Mouse (Mus musculus) thymus, adult 2 months (tissue): ENCODE measurements around the gene Casp14. TPM values are rescaled to one million over a fixed set of nuclear protein-coding genes. Genes with fewer than 3 reads are reported as not detected.
"Not testable (repeated sequence)": the region's sequence is repeated elsewhere in the genome, so short reads cannot be mapped to it uniquely, and the experiment has no call there.

Experiments
- DNase-seq: peaks from one replicate; pipeline ENCODE4 v3.0.0; 2021
- H3K27ac ChIP-seq: fragments of 200-500 bp; 2 replicates; pipeline ENCODE4 v1.5.1; 2012; ENCODE audit warnings: low read length, control low read depth; ENCODE audit not compliant: control insufficient read depth, insufficient read depth
- H3K27me3 ChIP-seq: fragments of 200-500 bp; 2 replicates; pipeline ENCODE4 v1.6.1; 2012; ENCODE audit warnings: mild to moderate bottlenecking, low read length, moderate library complexity, mixed read lengths; ENCODE audit not compliant: control insufficient read depth, insufficient read depth
- H3K36me3 ChIP-seq: fragments of 200-500 bp; 2 replicates; pipeline ENCODE4 v1.6.1; 2012; ENCODE audit warnings: mild to moderate bottlenecking, low read length, moderate library complexity; ENCODE audit not compliant: control insufficient read depth, insufficient read depth
- H3K4me1 ChIP-seq: fragments of 200-500 bp; replicated peaks from 2 replicates; pipeline ENCODE4 v1.6.1; 2012; ENCODE audit warnings: low read length; ENCODE audit not compliant: control insufficient read depth, insufficient read depth
- H3K4me3 ChIP-seq: fragments of 200-500 bp; 2 replicates; pipeline ENCODE4 v1.5.1; 2012; ENCODE audit warnings: mild to moderate bottlenecking, low read length, control low read depth, moderate library complexity; ENCODE audit not compliant: control insufficient read depth, insufficient read depth
- CTCF ChIP-seq: fragments of 200-500 bp; IDR thresholded peaks from 2 replicates; pipeline ENCODE4 v1.5.1; 2012; ENCODE audit warnings: mild to moderate bottlenecking, control low read depth, low read length, moderate library complexity, borderline replicate concordance; ENCODE audit not compliant: control insufficient read depth, poor library complexity, insufficient read depth; ENCODE audit errors: extremely low read depth
- POLR2A ChIP-seq: fragments of 200-500 bp; IDR thresholded peaks from 2 replicates; pipeline ENCODE4 v1.6.1; 2012; ENCODE audit warnings: mild to moderate bottlenecking, low read length, control low read depth, moderate library complexity; ENCODE audit not compliant: control insufficient read depth, poor library complexity, insufficient read depth; ENCODE audit errors: extremely low read depth
- WGBS: fragments of 180-500 bp; shearing (Covaris S2); methylation state at CpG from one replicate; pipeline ENCODE4 v1.1.7; 2018; 5-methylcytosine and 5-hydroxymethylcytosine counted together
- polyA plus RNA-seq: library from polyadenylated mRNA; depleted of rRNA; stranded (reverse); fragments of >200 nt; gene quantifications from 2 replicates; pipeline ENCODE4 v1.2.3, GENCODE M21; 2012; rRNA removed

Casp14 gene
- polyA plus RNA-seq, 1 experiment, result 0.24 TPM

GRCm38 (mm10) chr10:78689973-78690372 is 28.1 kb downstream of the Casp14 start:
- WGBS, result 94% methylated on average over 6 of the region's 6 CpGs
- TF ChIP-seq CTCF (no peak), POLR2A (no peak)

GRCm38 (mm10) chr10:78686995-78687577 is 31.0 kb downstream of the Casp14 start:
- no peak overlapping the region for H3K27ac ChIP-seq
- no peaks in the 10 kb centered on the region for H3K27me3 ChIP-seq
- WGBS, result 67% methylated on average over 4 of the region's 4 CpGs
- no peak for DNase-seq
- TF ChIP-seq CTCF (no peak), POLR2A (no peak)
- H3K4me3 ChIP-seq, result no peak overlapping the region
- no peaks in the 10 kb centered on the region for H3K4me1 ChIP-seq
- no peaks in the 10 kb centered on the region for H3K36me3 ChIP-seq

More at GRCm38 (mm10) chr10:78689973-78690372, 28.1 kb downstream of the Casp14 start:
- H3K27ac ChIP-seq, result no peak overlapping the region
- H3K4me1 ChIP-seq, result no peaks in the 10 kb centered on the region
- no peaks in the 10 kb centered on the region for H3K36me3 ChIP-seq
- H3K4me3 ChIP-seq, result no peak overlapping the region
- DNase-seq, result no peak
- no peaks in the 10 kb centered on the region for H3K27me3 ChIP-seq

GRCm38 (mm10) chr10:78670121-78670520 is 48.0 kb downstream of the Casp14 start:
- not testable (repeated sequence) for H3K27me3 ChIP-seq, H3K27ac ChIP-seq, H3K4me1 ChIP-seq, H3K4me3 ChIP-seq, H3K36me3 ChIP-seq, DNase-seq
- 38% methylated on average over 1 of the region's 1 CpGs for WGBS

GRCm38 (mm10) chr10:78666696-78667095 is 51.4 kb downstream of the Casp14 start:
- H3K27ac ChIP-seq, H3K4me1 ChIP-seq, H3K36me3 ChIP-seq, DNase-seq, H3K27me3 ChIP-seq, H3K4me3 ChIP-seq: not testable (repeated sequence)
- 93% methylated on average over 10 of the region's 10 CpGs for WGBS

- H3K27ac ChIP-seq, result no peak overlapping the region
- TF ChIP-seq CTCF (no peak), POLR2A (no peak)
- H3K4me1 ChIP-seq, result no peaks in the 10 kb centered on the region
- H3K36me3 ChIP-seq, result no peaks in the 10 kb centered on the region
- H3K4me3 ChIP-seq, result no peak overlapping the region
- no peak for DNase-seq
- WGBS, result 97% methylated on average over 1 of the region's 1 CpGs
- H3K27me3 ChIP-seq, result no peaks in the 10 kb centered on the region
Observed at GRCm38 (mm10) chr10:78664546-78664945, 53.5 kb downstream of the Casp14 start.

Other genes starting within 250 kb of the Casp14 start
- gene Olfr1358, start 200.9 kb downstream of the Casp14 start, polyA plus RNA-seq, result 0.09 TPM in 1 of 2 replicates, not detected in the other
- gene Ilvbl, start 143.9 kb downstream of the Casp14 start, polyA plus RNA-seq, result 235 and 243 TPM in 2 replicates
- gene Syde1, start 126.3 kb downstream of the Casp14 start, polyA plus RNA-seq, result 12.2 and 12.3 TPM in 2 replicates
- gene Olfr1357, start 100.2 kb downstream of the Casp14 start, polyA plus RNA-seq, result not detected in 2 replicates
- gene Ccdc105, start 34.8 kb upstream of the Casp14 start, polyA plus RNA-seq, result 0.13 TPM in 1 of 2 replicates, not detected in the other
- gene Slc1a6, start 62.2 kb upstream of the Casp14 start, polyA plus RNA-seq, result not detected in 2 replicates
- gene Olfr1356, start 133.9 kb upstream of the Casp14 start, polyA plus RNA-seq, result not detected in 2 replicates
- gene Olfr1355, start 157.2 kb upstream of the Casp14 start, polyA plus RNA-seq, result not detected in 2 replicates
- not detected in 2 replicates for gene Olfr1354, start 194.9 kb upstream of the Casp14 start, polyA plus RNA-seq
- gene Olfr8, start 232.3 kb upstream of the Casp14 start, polyA plus RNA-seq, result not detected in 2 replicates
- not detected in 2 replicates for gene Olfr1353, start 245.0 kb upstream of the Casp14 start, polyA plus RNA-seq